Mouse (Mus musculus): ENCODE measurements around the gene Cep290.

Gene Cep290

GRCm38 (mm10) chr10:100590323-100590722, 103.0 kb downstream of the Cep290 start, which contains the start of the genes 4930430F08Rik and 1700017N19Rik:
Gene 4930430F08Rik (minus strand): TSS chr10:100590423.
Gene 1700017N19Rik (plus strand): TSS chr10:100590484.
- no peak for DNase-seq (ENCODE audit: low read depth)

- no peak for DNase-seq (ENCODE audit: low read depth)
These were observed 111.0 kb downstream of the Cep290 start for GRCm38 (mm10) chr10:100598339-100598738.

DNA sequence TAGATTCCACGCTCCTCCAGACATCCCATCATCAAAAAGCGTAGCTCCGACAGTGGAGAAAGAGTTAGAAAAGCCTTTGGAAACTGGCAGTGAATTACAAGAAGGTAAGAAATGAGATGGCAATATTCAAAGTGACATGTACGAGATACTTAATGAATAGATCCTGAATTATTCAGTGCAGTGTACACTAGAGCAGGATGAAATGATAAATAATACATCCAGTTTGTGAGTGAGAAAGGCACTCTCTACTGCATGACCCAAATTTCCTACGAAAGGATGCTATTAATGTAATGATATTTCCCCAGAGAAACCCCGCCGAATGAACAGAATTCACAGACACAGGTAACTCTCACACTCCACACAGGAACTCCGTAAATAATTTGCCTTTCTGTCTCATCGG, 116.2 kb downstream of the Cep290 start:
- DNase-seq (ENCODE audit: low read depth): no peak

DNA sequence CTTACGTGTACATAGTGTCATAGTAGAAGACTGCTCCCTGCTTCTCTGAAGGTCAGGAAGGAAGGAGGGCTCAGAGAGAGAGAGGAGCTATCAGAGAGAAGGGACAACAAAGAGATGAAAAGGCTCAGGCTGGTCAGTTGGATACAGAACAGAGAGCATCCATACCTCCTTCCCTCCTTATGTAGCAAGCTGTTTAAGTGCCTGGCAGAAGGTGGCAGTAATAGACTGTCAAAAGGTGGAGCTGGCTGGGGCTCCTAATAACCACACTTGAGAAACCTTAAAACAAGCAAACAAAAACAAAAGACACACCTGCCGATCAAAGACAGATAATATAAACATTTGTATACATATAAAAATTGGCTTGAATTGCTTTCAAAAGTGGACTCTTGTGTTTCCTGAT, 116.9 kb downstream of the Cep290 start:
- DNase-seq (ENCODE audit: low read depth): peak; percentile 11

- no peak for DNase-seq (ENCODE audit: low read depth)
These were observed 130.0 kb downstream of the Cep290 start for GRCm38 (mm10) chr10:100617233-100617903.

- peak; percentile 40 for DNase-seq (ENCODE audit: low read depth)
These were observed 132.1 kb downstream of the Cep290 start for GRCm38 (mm10) chr10:100619474-100619873.

- DNase-seq (ENCODE audit: low read depth): no peak
These were observed 132.7 kb downstream of the Cep290 start for GRCm38 (mm10) chr10:100620040-100620439.

- DNase-seq (ENCODE audit: low read depth): no peak
These were observed 135.1 kb downstream of the Cep290 start for GRCm38 (mm10) chr10:100622494-100622893.

Data from NIH3T3 (cell line).